Mouse (Mus musculus) C2C12 (cell line): ENCODE measurements at regions not wholly inside any gene's neighbourhood (a gene's known extent, or its start where the extent isn't known, plus 50 kb on each side); places are given as distances from the start of the nearest gene placed in this dataset.

ENCODE experiments used
- H3K27me3 ChIP-seq: one replicate; pipeline ENCODE4 v1.6.1; 2011; ENCODE audit not compliant: control insufficient read depth, insufficient read depth, insufficient read length
- H3K36me3 ChIP-seq: one replicate; pipeline ENCODE4 v1.6.1; 2011; ENCODE audit not compliant: control insufficient read depth, insufficient read depth
- H3K4me3 ChIP-seq: one replicate; pipeline ENCODE4 v1.5.1; 2011; ENCODE audit warnings: mild to moderate bottlenecking, control low read depth; ENCODE audit not compliant: poor library complexity, insufficient read depth, severe bottlenecking
- H3K79me2 ChIP-seq: one replicate; pipeline ENCODE4 v1.6.1; 2011; ENCODE audit not compliant: control insufficient read depth, insufficient read depth
- H3K79me3 ChIP-seq: one replicate; pipeline ENCODE4 v1.6.1; 2011; ENCODE audit warnings: low read depth, control low read depth
- H3ac ChIP-seq: one replicate; pipeline ENCODE3; 2011; ENCODE audit warnings: low read depth; ENCODE audit not compliant: control insufficient read depth, insufficient read length
- CEBPB ChIP-seq: IDR thresholded peaks from one replicate; pipeline ENCODE4 v1.6.1; 2011; ENCODE audit warnings: low read depth, mild to moderate bottlenecking, control low read depth, moderate library complexity
- CTCF ChIP-seq: IDR thresholded peaks from one replicate; pipeline ENCODE4 v1.5.1; 2011; ENCODE audit not compliant: control insufficient read depth, insufficient read depth, insufficient read length
- FOSL1 ChIP-seq: IDR thresholded peaks from one replicate; pipeline ENCODE4 v1.8.0; 2011; ENCODE audit warnings: mild to moderate bottlenecking, low read length; ENCODE audit not compliant: poor library complexity, insufficient read depth, severe bottlenecking
- MAX ChIP-seq: IDR thresholded peaks from one replicate; pipeline ENCODE4 v1.6.1; 2011; ENCODE audit warnings: mild to moderate bottlenecking, control low read depth
- MYOD1 ChIP-seq: IDR thresholded peaks from one replicate; pipeline ENCODE4 v1.6.1; 2011; ENCODE audit warnings: low read depth; ENCODE audit not compliant: control insufficient read depth, insufficient read length
- MYOG ChIP-seq: IDR thresholded peaks from one replicate; pipeline ENCODE4 v1.6.1; 2011; ENCODE audit not compliant: control insufficient read depth, insufficient read length; ENCODE audit errors: extremely low read depth
- USF1 ChIP-seq: IDR thresholded peaks from one replicate; pipeline ENCODE4 v1.6.1; 2011; ENCODE audit warnings: low read depth, mild to moderate bottlenecking, control low read depth, moderate library complexity

DNA sequence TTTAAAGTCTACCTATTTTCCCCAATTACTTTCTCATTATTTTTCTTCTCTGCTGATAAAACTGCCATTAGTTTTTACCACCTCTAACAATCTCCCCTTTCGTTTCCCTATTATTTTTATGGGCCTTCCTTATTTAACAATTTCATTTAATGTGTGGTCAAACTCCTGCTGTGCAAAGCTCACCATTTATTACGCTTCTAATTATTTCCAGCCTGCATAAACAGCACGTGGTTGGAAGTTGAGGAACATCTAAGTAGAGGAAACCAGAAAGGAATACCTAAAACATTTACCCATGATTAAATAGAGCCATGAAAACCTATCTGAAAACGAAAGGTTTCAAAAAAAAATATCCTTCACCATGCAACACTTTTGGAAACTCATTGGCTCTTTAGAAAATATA is 202.3 kb downstream of the 1700017N19Rik start:
- Histone ChIP-seq H3ac (no peak overlapping the region), H3K79me2 (no peaks in the 10 kb centered on the region), H3K36me3 (no peaks in the 10 kb centered on the region)

DNA sequence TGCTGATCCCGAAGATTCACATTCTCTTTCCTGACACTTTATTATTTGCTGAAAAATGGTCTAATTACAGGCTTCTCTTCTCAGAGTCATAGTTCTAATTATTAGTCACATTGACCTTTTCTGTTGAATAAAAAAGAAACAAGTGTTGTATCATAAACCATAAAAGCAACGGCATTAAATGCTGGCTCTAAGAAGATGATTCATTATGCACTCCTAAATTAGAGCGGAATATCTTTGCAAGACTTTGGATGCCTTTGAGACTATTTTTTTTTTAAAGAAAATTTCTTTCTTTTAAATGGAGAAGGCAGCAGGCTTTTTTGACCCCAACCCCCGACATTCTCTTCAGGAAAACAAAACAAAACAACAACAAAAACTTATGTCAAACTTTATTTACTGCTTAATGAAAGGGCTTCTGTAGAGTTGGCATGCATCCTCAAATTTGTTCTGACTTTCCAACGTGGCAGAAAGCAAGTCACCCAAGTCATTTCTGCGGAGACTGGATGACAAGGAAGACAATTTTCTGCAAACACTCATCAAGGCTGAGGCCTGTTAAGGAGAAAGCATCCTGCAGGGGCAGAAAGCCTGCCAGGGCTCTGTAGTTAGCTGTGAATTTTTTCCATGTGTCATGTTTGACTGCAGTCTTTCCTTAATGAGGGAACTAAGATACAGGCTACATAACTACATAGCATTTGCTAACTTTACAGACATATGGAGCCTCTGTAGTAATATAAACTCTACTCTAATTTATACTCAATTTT is 205.1 kb downstream of the 1700017N19Rik start:
- H3K79me2 ChIP-seq = no peaks in the 10 kb centered on the region
- H3K27me3 ChIP-seq = no peaks in the 10 kb centered on the region
- H3K36me3 ChIP-seq = no peaks in the 10 kb centered on the region
- H3K79me3 ChIP-seq = no peaks in the 10 kb centered on the region
- no peak overlapping the region for H3K4me3 ChIP-seq
- H3ac ChIP-seq = no peak overlapping the region
- no peak for TF ChIP-seq CTCF
- TF ChIP-seq MYOG = no peak
- no peak for TF ChIP-seq USF1
- no peak for TF ChIP-seq MAX
- TF ChIP-seq MYOD1 = no peak
- TF ChIP-seq CEBPB = no peak
- TF ChIP-seq FOSL1 = no peak

More for the DNA sequence above, 202.3 kb downstream of the 1700017N19Rik start:
- no peaks in the 10 kb centered on the region for H3K27me3 ChIP-seq
- H3K79me3 ChIP-seq = no peaks in the 10 kb centered on the region
- TF ChIP-seq MAX (no peak), MYOD1 (no peak), CTCF (no peak), MYOG (no peak), USF1 (no peak), FOSL1 (no peak), CEBPB (no peak)
- H3K4me3 ChIP-seq = no peak overlapping the region

DNA sequence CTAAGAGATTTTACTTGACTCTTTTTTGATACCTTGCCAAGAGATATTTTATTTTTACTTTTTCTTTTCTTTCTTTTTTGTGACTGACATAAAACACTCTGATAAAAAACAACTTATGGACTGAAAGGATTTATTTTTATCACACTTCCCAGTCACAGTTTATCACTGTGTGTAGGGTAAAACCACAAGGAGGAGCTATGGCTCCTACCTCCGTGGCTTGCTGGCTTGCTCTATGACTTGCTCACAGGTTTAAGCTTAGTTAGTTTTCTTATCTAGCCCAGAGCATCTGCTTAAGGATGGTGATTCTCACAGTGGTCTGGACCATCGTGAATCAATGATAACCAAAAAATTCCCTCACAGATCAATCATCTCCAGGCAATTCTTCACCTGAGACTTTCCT is 221.4 kb downstream of the 1700017N19Rik start:
- Histone ChIP-seq H3K27me3 (no peaks in the 10 kb centered on the region), H3K79me3 (no peaks in the 10 kb centered on the region), H3K36me3 (no peaks in the 10 kb centered on the region), H3K4me3 (no peak overlapping the region), H3ac (no peak overlapping the region), H3K79me2 (no peaks in the 10 kb centered on the region)
- TF ChIP-seq MYOG (no peak), MAX (no peak), USF1 (no peak), CTCF (no peak), FOSL1 (no peak), MYOD1 (no peak), CEBPB (no peak)

DNA sequence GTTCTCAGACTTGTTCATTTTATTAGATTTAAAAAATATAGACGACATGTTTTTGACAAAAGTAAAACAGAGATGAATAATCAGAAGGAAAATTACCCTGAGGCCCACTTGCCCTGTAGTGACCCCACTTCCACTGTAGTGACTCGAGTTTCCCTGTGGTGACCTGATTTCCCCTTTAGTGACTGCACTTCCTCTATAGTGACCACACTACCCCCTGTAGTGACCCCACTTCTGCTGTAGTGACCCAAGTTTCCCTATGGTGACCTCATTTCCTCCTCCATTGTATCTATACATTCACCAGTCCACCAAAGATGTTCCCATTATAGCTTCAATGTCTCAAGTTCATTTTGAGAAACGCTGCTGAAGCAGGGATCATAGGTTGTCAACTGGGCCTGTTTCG is 244.5 kb downstream of the 1700017N19Rik start:
- no peak overlapping the region for H3ac ChIP-seq
- H3K79me3 ChIP-seq = no peaks in the 10 kb centered on the region
- H3K4me3 ChIP-seq = no peak overlapping the region
- TF ChIP-seq USF1 (no peak), MAX (no peak), FOSL1 (no peak), MYOD1 (no peak), MYOG (no peak), CEBPB (no peak), CTCF (no peak)
- no peaks in the 10 kb centered on the region for H3K79me2 ChIP-seq
- no peaks in the 10 kb centered on the region for H3K36me3 ChIP-seq
- H3K27me3 ChIP-seq = no peaks in the 10 kb centered on the region

DNA sequence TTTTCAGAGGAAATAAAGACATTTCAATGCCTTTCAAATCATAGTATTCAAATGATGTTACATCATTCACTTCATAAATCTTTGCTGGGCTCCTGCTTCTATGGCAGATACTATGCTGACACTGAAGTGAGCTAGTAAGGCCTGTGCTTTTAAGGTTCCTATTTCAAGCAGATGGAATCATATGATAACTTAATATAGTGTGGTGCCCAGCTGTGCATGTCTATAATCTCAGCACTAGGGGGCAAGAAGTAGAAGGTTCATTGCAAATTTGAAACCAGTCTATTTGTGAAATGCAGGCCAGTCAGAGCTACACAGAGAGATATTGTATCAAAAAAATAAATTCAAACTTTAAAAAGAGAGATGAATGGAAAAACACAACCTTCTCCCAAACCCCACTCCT is 262.9 kb downstream of the 1700017N19Rik start:
- TF ChIP-seq MYOG (no peak), MYOD1 (no peak), FOSL1 (no peak), USF1 (no peak), CTCF (no peak), CEBPB (no peak), MAX (no peak)
- Histone ChIP-seq H3K27me3 (no peaks in the 10 kb centered on the region), H3K4me3 (no peak overlapping the region), H3K79me2 (no peaks in the 10 kb centered on the region), H3K79me3 (no peaks in the 10 kb centered on the region), H3K36me3 (no peaks in the 10 kb centered on the region), H3ac (no peak overlapping the region)

DNA sequence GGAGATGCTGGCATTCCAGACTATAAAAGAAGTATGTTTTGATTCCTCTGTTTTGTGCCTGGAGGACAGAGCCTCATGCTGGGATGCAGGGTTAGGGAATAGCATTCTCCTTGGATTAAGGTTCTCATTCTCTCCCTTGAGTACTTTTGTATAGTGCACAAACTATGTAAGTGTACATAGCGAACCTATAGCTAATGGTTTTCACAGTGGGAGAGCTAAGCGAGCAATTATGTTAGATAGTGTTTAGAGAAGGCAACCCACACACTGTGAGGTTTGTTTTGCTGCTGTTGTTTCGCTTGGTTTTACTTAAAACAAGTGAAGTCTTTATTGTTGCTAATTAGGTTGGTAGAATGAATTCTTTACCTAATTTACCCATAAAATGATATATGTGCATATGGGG is 266.2 kb downstream of the 1700017N19Rik start:
- no peaks in the 10 kb centered on the region for H3K36me3 ChIP-seq
- H3K79me2 ChIP-seq = no peaks in the 10 kb centered on the region
- H3K4me3 ChIP-seq = no peak overlapping the region
- no peak for TF ChIP-seq MYOD1
- no peak for TF ChIP-seq CEBPB
- TF ChIP-seq FOSL1 = no peak
- no peak for TF ChIP-seq CTCF
- no peak for TF ChIP-seq MAX
- no peak for TF ChIP-seq MYOG
- TF ChIP-seq USF1 = no peak
- no peaks in the 10 kb centered on the region for H3K79me3 ChIP-seq
- no peaks in the 10 kb centered on the region for H3K27me3 ChIP-seq
- no peak overlapping the region for H3ac ChIP-seq
